Mouse (Mus musculus) testis, postnatal 14 days (tissue): ENCODE results near the gene Hsdl2.
"Not testable (repeated sequence)": the region's sequence is repeated elsewhere in the genome, so short reads cannot be mapped to it uniquely, and the experiment has no call there.

Experiments
- DNase-seq: peaks from one replicate; pipeline ENCODE4 v3.0.0; 2021; ENCODE audit warnings: low spot score

The Hsdl2 gene

GRCm38 (mm10) chr4:59581314-59582185 lies at the start of gene Hsdl2:
TSS of gene Hsdl2 (plus strand) at chr4:59581563.
- peak; percentile 97 for DNase-seq

GRCm38 (mm10) chr4:59533268-59533667 lies 48.1 kb upstream of the Hsdl2 start:
- DNase-seq: no peak

- DNase-seq: no peak
These were observed 45.7 kb upstream of the Hsdl2 start for GRCm38 (mm10) chr4:59535624-59536023.

- DNase-seq: no peak
These were observed 45.1 kb upstream of the Hsdl2 start for GRCm38 (mm10) chr4:59536281-59536680.

- no peak for DNase-seq
These were observed 38.4 kb upstream of the Hsdl2 start for GRCm38 (mm10) chr4:59543006-59543405.

- no peak for DNase-seq
These were observed 36.7 kb upstream of the Hsdl2 start for GRCm38 (mm10) chr4:59544654-59545053.

GRCm38 (mm10) chr4:59546285-59547071 lies 34.9 kb upstream of the Hsdl2 start:
- DNase-seq: no peak

- DNase-seq: peak; percentile 42
These were observed 34.0 kb upstream of the Hsdl2 start for GRCm38 (mm10) chr4:59547136-59547889.

GRCm38 (mm10) chr4:59548011-59548559 lies 33.3 kb upstream of the Hsdl2 start:
- no peak for DNase-seq

GRCm38 (mm10) chr4:59548560-59549174 lies 32.7 kb upstream of the Hsdl2 start:
- DNase-seq: peak; percentile 76

- peak; percentile 94 for DNase-seq
These were observed 32.0 kb upstream of the Hsdl2 start, which contains the start of gene Ptbp3 for GRCm38 (mm10) chr4:59549175-59549976. TSS of gene Ptbp3 (minus strand) at chr4:59549364.

- no peak for DNase-seq
These were observed 31.3 kb upstream of the Hsdl2 start for GRCm38 (mm10) chr4:59549977-59550560.

- DNase-seq: no peak
These were observed 29.5 kb upstream of the Hsdl2 start for GRCm38 (mm10) chr4:59551901-59552300.

- DNase-seq: no peak
These were observed 28.5 kb upstream of the Hsdl2 start for GRCm38 (mm10) chr4:59552835-59553234.

GRCm38 (mm10) chr4:59553576-59553975 lies 27.8 kb upstream of the Hsdl2 start:
- no peak for DNase-seq

GRCm38 (mm10) chr4:59555177-59555576 lies 26.2 kb upstream of the Hsdl2 start:
- no peak for DNase-seq

- not testable (repeated sequence) for DNase-seq
These were observed 24.0 kb upstream of the Hsdl2 start for GRCm38 (mm10) chr4:59557343-59557742.

- DNase-seq: no peak
These were observed 23.2 kb upstream of the Hsdl2 start for GRCm38 (mm10) chr4:59558096-59558720.

GRCm38 (mm10) chr4:59560141-59560540 lies 21.2 kb upstream of the Hsdl2 start:
- no peak for DNase-seq

GRCm38 (mm10) chr4:59564128-59564527 lies 17.2 kb upstream of the Hsdl2 start:
- DNase-seq: no peak
